Mouse (Mus musculus): ENCODE measurements around the gene Noc4l. TPM values are rescaled to one million over a fixed set of nuclear protein-coding genes. Genes with fewer than 3 reads are reported as not detected.

The Noc4l gene
- total RNA-seq, 1 experiment = 75.0 TPM

- DNase-seq (ENCODE audit: low read depth, low spot score) = no peak
- in situ Hi-C loops (cut with MboI; ENCODE audit: low sequenced_read_pairs in 2 of 2, unreplicated experiment in 2 of 2) = loop anchor here in 1 of 2 experiments (10.0 kb wide), 1 partner anchor 117 kb away; no protein-coding TSS in a partner anchor
- Histone ChIP-seq H3K9ac (ENCODE audit: insufficient read depth, low read depth, low read length, poor library complexity, severe bottlenecking) (no peak overlapping the region), H3K4me1 (ENCODE audit: control insufficient read depth in 2 of 2, insufficient read depth in 2 of 2, low read length in 2 of 2, poor library complexity in 1 of 2) (no peaks in the 10 kb centered on the region), H3K9me3 (ENCODE audit: control insufficient read depth, insufficient read depth, low read depth, low read length) (no peaks in the 10 kb centered on the region), H3K27ac (ENCODE audit: insufficient read depth, low read depth, low read length, poor library complexity, severe bottlenecking) (no peak overlapping the region), H3K4me3 (ENCODE audit: insufficient read depth in 1 of 2, low read depth in 1 of 2, low read length in 2 of 2, poor library complexity in 1 of 2, severe bottlenecking in 1 of 2) (no peak overlapping the region), H3K36me3 (ENCODE audit: control insufficient read depth, insufficient read depth, low read length, poor library complexity, severe bottlenecking) (no peaks in the 10 kb centered on the region)
- TF ChIP-seq CHD2 (IDR thresholded peaks at IDR 0.05; ENCODE audit: low read depth, low read length) (no peak), ZNF384 (IDR thresholded peaks at IDR 0.05; ENCODE audit: low read depth, low read length) (no peak), MAFK (IDR thresholded peaks at IDR 0.05; ENCODE audit: insufficient read depth, low read depth, low read length) (no peak), HCFC1 (IDR thresholded peaks at IDR 0.05; ENCODE audit: borderline replicate concordance, insufficient read depth, low read length) (no peak), ZC3H11A (IDR thresholded peaks at IDR 0.05; ENCODE audit: borderline replicate concordance, low read depth, low read length) (no peak)
Observed at GRCm38 (mm10) chr5:110611435-110612158, 41.6 kb downstream of the Noc4l start.

- Histone ChIP-seq H3K9ac (ENCODE audit: insufficient read depth, low read depth, low read length, poor library complexity, severe bottlenecking) (no peak overlapping the region), H3K9me3 (ENCODE audit: control insufficient read depth, insufficient read depth, low read depth, low read length) (no peaks in the 10 kb centered on the region), H3K4me1 (ENCODE audit: control insufficient read depth in 2 of 2, insufficient read depth in 2 of 2, low read length in 2 of 2, poor library complexity in 1 of 2) (no peaks in the 10 kb centered on the region), H3K27ac (ENCODE audit: insufficient read depth, low read depth, low read length, poor library complexity, severe bottlenecking) (no peak overlapping the region), H3K4me3 (ENCODE audit: insufficient read depth in 1 of 2, low read depth in 1 of 2, low read length in 2 of 2, poor library complexity in 1 of 2, severe bottlenecking in 1 of 2) (no peak overlapping the region), H3K36me3 (ENCODE audit: control insufficient read depth, insufficient read depth, low read length, poor library complexity, severe bottlenecking) (no peaks in the 10 kb centered on the region)
- no peak for DNase-seq (ENCODE audit: low read depth, low spot score)
- in situ Hi-C loops (cut with MboI; ENCODE audit: low sequenced_read_pairs in 2 of 2, unreplicated experiment in 2 of 2) = loop anchor here in 1 of 2 experiments (10.0 kb wide), 1 partner anchor 116 kb away; no protein-coding TSS in a partner anchor
- no peak for TF ChIP-seq HCFC1 (IDR thresholded peaks at IDR 0.05; ENCODE audit: borderline replicate concordance, insufficient read depth, low read length)
- no peak for TF ChIP-seq CHD2 (IDR thresholded peaks at IDR 0.05; ENCODE audit: low read depth, low read length)
- TF ChIP-seq ZNF384 (IDR thresholded peaks at IDR 0.05; ENCODE audit: low read depth, low read length) = no peak
Observed at GRCm38 (mm10) chr5:110610484-110610883, 42.7 kb downstream of the Noc4l start.

DNA sequence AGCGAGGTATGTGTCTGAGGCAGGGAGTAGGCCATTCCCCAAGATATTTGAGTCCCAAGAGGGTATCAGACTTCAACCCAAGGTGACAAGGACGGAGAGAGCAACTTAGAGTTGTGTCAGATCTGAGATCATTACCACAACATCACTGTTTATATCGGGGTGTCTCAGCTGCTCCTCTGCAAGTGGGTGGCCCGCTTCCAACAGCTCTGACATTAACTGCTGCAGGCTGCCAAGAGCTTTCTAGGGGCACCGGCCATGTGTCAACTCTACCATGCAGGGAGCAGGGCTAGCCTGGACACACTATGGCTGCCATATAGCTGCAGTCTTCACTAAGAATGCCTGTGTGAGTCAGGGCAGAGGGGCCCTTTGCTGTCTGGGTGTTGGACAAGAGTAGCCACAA, 43.3 kb downstream of the Noc4l start:
- Histone ChIP-seq H3K36me3 (ENCODE audit: control insufficient read depth, insufficient read depth, low read length, poor library complexity, severe bottlenecking) (no peaks in the 10 kb centered on the region), H3K9ac (ENCODE audit: insufficient read depth, low read depth, low read length, poor library complexity, severe bottlenecking) (no peak overlapping the region), H3K27ac (ENCODE audit: insufficient read depth, low read depth, low read length, poor library complexity, severe bottlenecking) (no peak overlapping the region), H3K4me3 (ENCODE audit: insufficient read depth in 1 of 2, low read depth in 1 of 2, low read length in 2 of 2, poor library complexity in 1 of 2, severe bottlenecking in 1 of 2) (no peak overlapping the region), H3K4me1 (ENCODE audit: control insufficient read depth in 2 of 2, insufficient read depth in 2 of 2, low read length in 2 of 2, poor library complexity in 1 of 2) (no peaks in the 10 kb centered on the region), H3K9me3 (ENCODE audit: control insufficient read depth, insufficient read depth, low read depth, low read length) (no peaks in the 10 kb centered on the region)
- TF ChIP-seq CHD2 (IDR thresholded peaks at IDR 0.05; ENCODE audit: low read depth, low read length) = no peak
- no peak for TF ChIP-seq ZC3H11A (IDR thresholded peaks at IDR 0.05; ENCODE audit: borderline replicate concordance, low read depth, low read length)
- no peak for TF ChIP-seq HCFC1 (IDR thresholded peaks at IDR 0.05; ENCODE audit: borderline replicate concordance, insufficient read depth, low read length)
- no peak for TF ChIP-seq MAFK (IDR thresholded peaks at IDR 0.05; ENCODE audit: insufficient read depth, low read depth, low read length)
- no peak for TF ChIP-seq ZNF384 (IDR thresholded peaks at IDR 0.05; ENCODE audit: low read depth, low read length)
- in situ Hi-C loops (cut with MboI; ENCODE audit: low sequenced_read_pairs in 2 of 2, unreplicated experiment in 2 of 2) = loop anchor here in 1 of 2 experiments (10.0 kb wide), 1 partner anchor 115 kb away; no protein-coding TSS in a partner anchor
- no peak for DNase-seq (ENCODE audit: low read depth, low spot score)

DNA sequence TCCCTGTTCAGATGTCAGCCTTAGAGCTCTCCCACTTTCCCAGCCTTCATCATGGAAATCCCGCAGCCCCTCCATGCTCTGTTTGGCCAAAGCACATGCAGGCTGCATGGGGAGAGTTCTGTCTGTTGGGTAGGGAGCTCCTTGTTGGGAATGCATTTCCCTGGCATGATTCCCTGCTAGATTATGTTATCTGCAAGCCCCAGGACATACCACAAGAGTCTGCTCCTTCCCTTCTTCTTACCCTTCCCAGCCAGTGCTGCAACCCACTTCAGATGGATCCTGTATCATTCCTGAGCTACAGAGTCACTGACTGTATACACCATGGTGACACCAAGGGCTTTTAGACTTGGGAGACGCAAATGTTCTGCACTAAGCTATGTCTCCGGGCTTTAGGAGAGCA, 43.8 kb downstream of the Noc4l start:
- no peaks in the 10 kb centered on the region for H3K36me3 ChIP-seq (ENCODE audit: control insufficient read depth, insufficient read depth, low read length, poor library complexity, severe bottlenecking)
- no peaks in the 10 kb centered on the region for H3K4me1 ChIP-seq (ENCODE audit: control insufficient read depth in 2 of 2, insufficient read depth in 2 of 2, low read length in 2 of 2, poor library complexity in 1 of 2)
- no peak for TF ChIP-seq HCFC1 (IDR thresholded peaks at IDR 0.05; ENCODE audit: borderline replicate concordance, insufficient read depth, low read length)
- TF ChIP-seq CHD2 (IDR thresholded peaks at IDR 0.05; ENCODE audit: low read depth, low read length) = no peak
- TF ChIP-seq MAFK (IDR thresholded peaks at IDR 0.05; ENCODE audit: insufficient read depth, low read depth, low read length) = no peak
- TF ChIP-seq ZC3H11A (IDR thresholded peaks at IDR 0.05; ENCODE audit: borderline replicate concordance, low read depth, low read length) = no peak
- no peak for TF ChIP-seq ZNF384 (IDR thresholded peaks at IDR 0.05; ENCODE audit: low read depth, low read length)
- in situ Hi-C loops (cut with MboI; ENCODE audit: low sequenced_read_pairs in 2 of 2, unreplicated experiment in 2 of 2) = no loop called here
- no peak overlapping the region for H3K27ac ChIP-seq (ENCODE audit: insufficient read depth, low read depth, low read length, poor library complexity, severe bottlenecking)
- H3K9ac ChIP-seq (ENCODE audit: insufficient read depth, low read depth, low read length, poor library complexity, severe bottlenecking) = no peak overlapping the region
- H3K4me3 ChIP-seq (ENCODE audit: insufficient read depth in 1 of 2, low read depth in 1 of 2, low read length in 2 of 2, poor library complexity in 1 of 2, severe bottlenecking in 1 of 2) = no peak overlapping the region
- H3K9me3 ChIP-seq (ENCODE audit: control insufficient read depth, insufficient read depth, low read depth, low read length) = no peaks in the 10 kb centered on the region
- DNase-seq (ENCODE audit: low read depth, low spot score) = no peak
